Mouse (Mus musculus) myocyte (in vitro differentiated cells): Measurements from ENCODE around the gene Pex26.

Experiments used
- MAX ChIP-seq: IDR thresholded peaks from one replicate; pipeline ENCODE4 v1.6.1; 2011; ENCODE audit warnings: low read depth, mild to moderate bottlenecking, control low read depth
- POLR2A ChIP-seq: IDR thresholded peaks from one replicate; pipeline ENCODE4 v1.6.1; 2011; ENCODE audit warnings: low read depth, mild to moderate bottlenecking, control low read depth, moderate library complexity; ENCODE audit not compliant: insufficient read length
- REST ChIP-seq: IDR thresholded peaks from one replicate; pipeline ENCODE4 v1.6.1; 2011; ENCODE audit warnings: mild to moderate bottlenecking, control low read depth, moderate library complexity; ENCODE audit not compliant: insufficient read depth, insufficient read length

- no peak for TF ChIP-seq MAX
- TF ChIP-seq POLR2A = no peak
- no peak for TF ChIP-seq REST
Measured at GRCm38 (mm10) chr6:121243161-121243560, 59.7 kb downstream of the Pex26 start.
